In genomic region chr8:105345061-105345975, GRCm38 (mm10) we compare ENCODE assay signal across 9 mouse cellular contexts. TPM values are rescaled to one million over a fixed set of nuclear protein-coding genes. Genes with fewer than 3 reads are reported as not detected.
DNase-seq lines count a peak whose midpoint lies in the region; ATAC-seq and TF ChIP-seq lines count a peak whose summit lies in the region.
"Had no signal": no experiment of that assay in that cellular context is flagged by ENCODE, and none has a peak within 500 bp of the region (broad histone marks: within the 10 kb centered on the region; RNA-seq: fewer than 3 reads in every experiment).

No protein-coding gene starts in this region.

- H3K9ac ChIP-seq in liver, adult 2 months (ENCODE audit: low read depth, low read length) = no peak overlapping the region

- TF ChIP-seq POLR2A in liver, adult 2 months (IDR thresholded peaks at IDR 0.05; ENCODE audit: extremely low read depth, insufficient read depth, low read length) = no peak

- no peaks in the 10 kb centered on the region for H3K79me2 ChIP-seq in liver, adult 2 months (ENCODE audit: control insufficient read depth, insufficient read depth, low read length)

- peak overlapping the region; percentile 59 for H3K27ac ChIP-seq in liver, adult 2 months (replicated peaks; ENCODE audit: insufficient read depth, low read depth, low read length)
- peak overlapping the region; percentile 86 for H3K27ac ChIP-seq in embryonic facial prominence, embryonic 10.5 days (replicated peaks)
- H3K27ac ChIP-seq: neural tube, embryonic 13.5 days had no signal

- TF ChIP-seq CTCF in liver, adult 2 months (IDR thresholded peaks at IDR 0.05; ENCODE audit: low read depth, low read length) = no peak

- H3K4me1 ChIP-seq in liver, adult 2 months (ENCODE audit: control insufficient read depth, insufficient read depth, low read length) = no peaks in the 10 kb centered on the region; the same call in none of the 2 replicates
- H3K4me1 ChIP-seq in embryonic facial prominence, embryonic 10.5 days = peaks cover 66% of the 10 kb centered on the region

- WGBS in liver, adult 2 months = 48% methylated on average over 7 of the region's 7 CpGs
- WGBS in embryonic facial prominence, embryonic 10.5 days = 55% methylated on average over 7 of the region's 7 CpGs

- peaks cover 11% of the 10 kb centered on the region for H3K27me3 ChIP-seq in liver, adult 2 months (ENCODE audit: control insufficient read depth, insufficient read depth, low read length)
- H3K27me3 ChIP-seq in embryonic facial prominence, embryonic 10.5 days (replicated peaks; ENCODE audit: low read depth, poor library complexity, severe bottlenecking) = peaks cover 10% of the 10 kb centered on the region; the same call in 1 of the 2 replicates

- no peak overlapping the region for H3K4me3 ChIP-seq in liver, adult 2 months (ENCODE audit: insufficient read depth, low read depth, low read length)
- H3K4me3 ChIP-seq in embryonic facial prominence, embryonic 10.5 days = peak overlapping the region; percentile 70
- H3K4me3 ChIP-seq: neural tube, embryonic 13.5 days had no signal

- H3K9me3 ChIP-seq in embryonic facial prominence, embryonic 10.5 days = no peaks in the 10 kb centered on the region
- H3K9me3 ChIP-seq: neural tube, embryonic 13.5 days had no signal

- H3K36me3 ChIP-seq in liver, adult 2 months (ENCODE audit: control insufficient read depth, insufficient read depth, low read length) = no peaks in the 10 kb centered on the region
- peaks cover 2% of the 10 kb centered on the region; the same call in 1 of the 2 replicates for H3K36me3 ChIP-seq in embryonic facial prominence, embryonic 10.5 days (replicated peaks)
- H3K36me3 ChIP-seq: neural tube, embryonic 13.5 days had no signal

- ATAC-seq in monocyte, adult 5-6 weeks (replicated peaks; ENCODE audit: insufficient number of reproducible peaks, low FRiP score, low TSS enrichment, poor library complexity, severe bottlenecking) = peak; percentile 49
- no peak for ATAC-seq in frontal cortex, adult (ENCODE audit: low TSS enrichment)

- peak; percentile 28 for DNase-seq in liver, adult 2 months (ENCODE audit: extremely low read depth, low read depth, low spot score)
- no peak for DNase-seq in liver
- no peak for DNase-seq in embryonic facial prominence, embryonic 10.5 days (ENCODE audit: low spot score)
- peak; percentile 55 to 68 for DNase-seq in kidney, postnatal 25 days
- no peak for DNase-seq in cerebellum, postnatal 14 days
- no peak for DNase-seq in testis, postnatal 14 days (ENCODE audit: low spot score)

RNA-seq across cellular contexts. Expression of gene Fhod1, which starts 2.4 kb away (rescaled TPM):
- total RNA-seq in liver, adult 2 months (2014; rRNA removed) = 1.7 and 1.9 TPM in 2 replicates
- polyA plus RNA-seq in liver, adult 2 months (2012; rRNA removed) = 3.2 and 7.8 TPM in 2 replicates
- polyA plus RNA-seq in embryonic facial prominence, embryonic 10.5 days (2016; fragmentation: Nextera tagmentation; extraction: Ambion mirVana) = 2.9 and 3.3 TPM in 2 replicates
- 6.5 to 14.7 TPM (median 8.4 TPM) in 3 replicates for total RNA-seq in monocyte, adult 5-6 weeks (2017)

RNA-seq across cellular contexts. Expression of gene Slc9a5, which starts 3.3 kb away (rescaled TPM):
- total RNA-seq in liver, adult 2 months (2014; rRNA removed) = under 0.01 and 0.20 TPM in 2 replicates
- 0.15 and 0.53 TPM in 2 replicates for polyA plus RNA-seq in liver, adult 2 months (2012; rRNA removed)
- polyA plus RNA-seq in embryonic facial prominence, embryonic 10.5 days (2016; fragmentation: Nextera tagmentation; extraction: Ambion mirVana) = 5.5 and 5.7 TPM in 2 replicates
- 0.10 TPM in 1 of 3 replicates, not detected in the others for total RNA-seq in monocyte, adult 5-6 weeks (2017)

RNA-seq across cellular contexts. Expression of gene Tmem208, which starts 19.2 kb away (rescaled TPM):
- 97.9 and 104 TPM in 2 replicates for total RNA-seq in liver, adult 2 months (2014; rRNA removed)
- polyA plus RNA-seq in liver, adult 2 months (2012; rRNA removed) = 87.5 and 90.9 TPM in 2 replicates
- 93.0 and 99.4 TPM in 2 replicates for polyA plus RNA-seq in embryonic facial prominence, embryonic 10.5 days (2016; fragmentation: Nextera tagmentation; extraction: Ambion mirVana)
- total RNA-seq in monocyte, adult 5-6 weeks (2017) = 36.6 to 48.0 TPM (median 42.8 TPM) in 3 replicates

RNA-seq across cellular contexts. Expression of gene Lrrc29, which starts 19.2 kb away (rescaled TPM):
- 3.0 and 3.2 TPM in 2 replicates for total RNA-seq in liver, adult 2 months (2014; rRNA removed)
- 7.9 and 12.9 TPM in 2 replicates for polyA plus RNA-seq in liver, adult 2 months (2012; rRNA removed)
- 1.3 TPM in 2 replicates for polyA plus RNA-seq in embryonic facial prominence, embryonic 10.5 days (2016; fragmentation: Nextera tagmentation; extraction: Ambion mirVana)
- total RNA-seq in monocyte, adult 5-6 weeks (2017) = 1.3 to 2.8 TPM (median 1.7 TPM) in 3 replicates

RNA-seq across cellular contexts. Expression of gene Plekhg4, which starts 27.8 kb away (rescaled TPM):
- under 0.01 and 0.13 TPM in 2 replicates for total RNA-seq in liver, adult 2 months (2014; rRNA removed)
- 0.09 TPM in 1 of 2 replicates, not detected in the other for polyA plus RNA-seq in liver, adult 2 months (2012; rRNA removed)
- 0.34 and 0.83 TPM in 2 replicates for polyA plus RNA-seq in embryonic facial prominence, embryonic 10.5 days (2016; fragmentation: Nextera tagmentation; extraction: Ambion mirVana)
- 0.49 TPM in 1 of 3 replicates, not detected in the others for total RNA-seq in monocyte, adult 5-6 weeks (2017)

Comparison
In these comparisons a context has a peak if more than half of its experiments do, and no peak if none do; other contexts are left out.
1. DNase-seq: peak in liver, adult 2 months (single experiment) and kidney, postnatal 25 days (2 of 2); none in liver (single experiment), embryonic facial prominence, embryonic 10.5 days (single experiment), cerebellum, postnatal 14 days (0 of 2) and testis, postnatal 14 days (single experiment).